8 mouse cellular contexts compared by ENCODE assay signal in the genomic region with DNA sequence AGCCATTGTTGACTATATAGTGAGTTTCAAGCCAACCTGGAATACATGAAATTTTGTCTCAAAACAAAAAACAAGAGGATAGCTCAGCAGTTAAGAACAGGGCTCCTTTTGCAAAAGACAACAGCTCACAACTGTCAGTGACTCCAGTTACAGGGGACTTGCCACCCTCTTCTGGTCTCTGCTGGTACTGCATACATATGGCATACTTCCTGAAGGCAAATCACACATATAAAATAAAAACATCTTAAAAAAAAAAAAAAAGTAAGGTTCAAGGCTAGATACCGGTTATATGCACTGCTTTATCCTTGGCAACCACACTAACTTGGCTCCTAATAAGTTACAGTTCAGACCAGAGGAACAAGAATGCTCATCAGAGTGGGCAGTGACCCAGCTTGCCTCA. TPM values are rescaled to one million over a fixed set of nuclear protein-coding genes. Genes with fewer than 3 reads are reported as not detected.
DNase-seq lines count a peak whose midpoint lies in the region; ATAC-seq and TF ChIP-seq lines count a peak whose summit lies in the region.

No protein-coding gene starts in this region.

- H3K9me3 ChIP-seq in ES-E14 (ENCODE audit: control insufficient read depth, insufficient read depth, low read depth, low read length), result no peaks in the 10 kb centered on the region
- H3K9me3 ChIP-seq in forebrain, embryonic 10.5 days, result no peaks in the 10 kb centered on the region
- H3K9me3 ChIP-seq in liver, postnatal 0 days (ENCODE audit: low read length), result no peaks in the 10 kb centered on the region
- H3K9me3 ChIP-seq in neural tube, embryonic 14.5 days (ENCODE audit: control insufficient read depth, low read length), result no peaks in the 10 kb centered on the region

- whole genome bisulfite sequencing in forebrain, embryonic 10.5 days, result 5% methylated on average over 1 of the region's 1 CpGs
- 0% methylated on average over 1 of the region's 1 CpGs for WGBS in liver, postnatal 0 days (ENCODE audit: insufficient replicate concordance)
- WGBS in neural tube, embryonic 14.5 days, result 0% methylated on average over 1 of the region's 1 CpGs

- DNase-seq in ES-E14 (ENCODE audit: low read depth, low spot score), result peak; percentile 69
- peak; percentile 88 for DNase-seq in c-Kit-positive CD71-negative TER-119-negative erythroid progenitor cells, embryonic 14.5 days (ENCODE audit: low read depth)
- peak; percentile 42 for DNase-seq in forebrain, embryonic 10.5 days (ENCODE audit: extremely low spot score, low spot score)
- DNase-seq in heart, postnatal 10 days, result peak; percentile 81 to 90
- DNase-seq in kidney, postnatal 4 days, result peak; percentile 82 to 86
- DNase-seq in liver, postnatal 0 days, result peak; percentile 81
- peak; percentile 60 for DNase-seq in testis, postnatal 14 days (ENCODE audit: low spot score)

- in situ Hi-C loops in ES-E14 (cut with MboI; ENCODE audit: low sequenced_read_pairs in 2 of 2, unreplicated experiment in 2 of 2), result no loop called here

- no peak overlapping the region for H3K27ac ChIP-seq in ES-E14 (ENCODE audit: insufficient read depth, low read depth, low read length, poor library complexity, severe bottlenecking)
- 0 out of 2 replicates have a peak overlapping the region, but pooled peaks have one; percentile 86 for H3K27ac ChIP-seq in forebrain, embryonic 10.5 days
- peak overlapping the region; percentile 86; the same call in 1 of the 2 replicates for H3K27ac ChIP-seq in liver, postnatal 0 days (ENCODE audit: low read depth)
- H3K27ac ChIP-seq in neural tube, embryonic 14.5 days (ENCODE audit: low read depth, low read length), result 0 out of 2 replicates have a peak overlapping the region, but pooled peaks have one; percentile 95

- no peaks in the 10 kb centered on the region for H3K27me3 ChIP-seq in forebrain, embryonic 10.5 days (ENCODE audit: poor library complexity, severe bottlenecking)
- H3K27me3 ChIP-seq in liver, postnatal 0 days (ENCODE audit: insufficient read depth, low read length), result no peaks in the 10 kb centered on the region
- no peaks in the 10 kb centered on the region for H3K27me3 ChIP-seq in neural tube, embryonic 14.5 days (ENCODE audit: control insufficient read depth, insufficient read depth, low read length)

- peak overlapping the region in 1 of 2 experiments; percentile 72; a peak in 2 of 4 replicates for H3K4me3 ChIP-seq in ES-E14 (ENCODE audit: insufficient read depth in 1 of 2, low read depth in 1 of 2, low read length in 2 of 2, poor library complexity in 1 of 2, severe bottlenecking in 1 of 2)
- peak overlapping the region; percentile 63 for H3K4me3 ChIP-seq in forebrain, embryonic 10.5 days
- H3K4me3 ChIP-seq in liver, postnatal 0 days (ENCODE audit: low read depth, low read length), result peak overlapping the region; percentile 74
- H3K4me3 ChIP-seq in neural tube, embryonic 14.5 days (ENCODE audit: low read depth, low read length), result peak overlapping the region; percentile 52

- ATAC-seq in liver, postnatal 0 days, result 0 out of 2 replicates have a peak, but pooled peaks have one; percentile 17
- ATAC-seq in neural tube, embryonic 14.5 days (ENCODE audit: low read depth), result no peak

- peaks cover 3 to 5% of the 10 kb centered on the region in 2 experiments; a peak in 2 of 4 replicates for H3K4me1 ChIP-seq in ES-E14 (ENCODE audit: control insufficient read depth in 2 of 2, insufficient read depth in 2 of 2, low read length in 2 of 2, poor library complexity in 1 of 2)
- H3K4me1 ChIP-seq in forebrain, embryonic 10.5 days, result peaks cover 29% of the 10 kb centered on the region
- peaks cover 4% of the 10 kb centered on the region for H3K4me1 ChIP-seq in liver, postnatal 0 days (ENCODE audit: insufficient read depth)
- peaks cover 7% of the 10 kb centered on the region; the same call in 1 of the 2 replicates for H3K4me1 ChIP-seq in neural tube, embryonic 14.5 days (ENCODE audit: control insufficient read depth, insufficient read depth, low read length)

- peak overlapping the region; percentile 83 for H3K4me2 ChIP-seq in liver, postnatal 0 days (ENCODE audit: low read depth, low read length)
- peak overlapping the region; percentile 58 for H3K4me2 ChIP-seq in neural tube, embryonic 14.5 days (ENCODE audit: low read depth, low read length)

- peak; percentile 85 for TF ChIP-seq CTCF in liver, postnatal 0 days (IDR thresholded peaks at IDR 0.05; ENCODE audit: low read depth)

- no peak overlapping the region for H3K9ac ChIP-seq in ES-E14 (ENCODE audit: insufficient read depth, low read depth, low read length, poor library complexity, severe bottlenecking)
- no peak overlapping the region; the same call in 1 of the 2 replicates for H3K9ac ChIP-seq in liver, postnatal 0 days (replicated peaks)
- peak overlapping the region; percentile 55; the same call in 1 of the 2 replicates for H3K9ac ChIP-seq in neural tube, embryonic 14.5 days (replicated peaks; ENCODE audit: low read depth, low read length)

- TF ChIP-seq EP300 in liver, postnatal 0 days (IDR thresholded peaks at IDR 0.05; ENCODE audit: low read depth), result no peak

- intact Hi-C loops in heart, postnatal 10 days (cut with DNase I), result loop anchor here (1.0 to 10.0 kb wide), 3 partner anchors 41 to 1268 kb away; partner anchors contain the start of genes Fiz1, Gm20715, Gm44973 and Zfp524

- H3K36me3 ChIP-seq in ES-E14 (ENCODE audit: control insufficient read depth, insufficient read depth, low read length, poor library complexity, severe bottlenecking), result no peaks in the 10 kb centered on the region
- no peaks in the 10 kb centered on the region for H3K36me3 ChIP-seq in forebrain, embryonic 10.5 days (replicated peaks)
- H3K36me3 ChIP-seq in liver, postnatal 0 days (replicated peaks; ENCODE audit: insufficient read depth, low read length), result no peaks in the 10 kb centered on the region
- no peaks in the 10 kb centered on the region for H3K36me3 ChIP-seq in neural tube, embryonic 14.5 days (ENCODE audit: control insufficient read depth, insufficient read depth, low read length)

TF ChIP-seq in ES-E14, 5 proteins besides CTCF, POLR2A, EP300 and RAD21:
- TF ChIP-seq ZNF384 (IDR thresholded peaks at IDR 0.05; ENCODE audit: low read depth, low read length) (0 out of 2 replicates have a peak, but pooled peaks have one; percentile 35), MAFK (IDR thresholded peaks at IDR 0.05; ENCODE audit: insufficient read depth, low read depth, low read length) (no peak), ZC3H11A (IDR thresholded peaks at IDR 0.05; ENCODE audit: borderline replicate concordance, low read depth, low read length) (peak; percentile 35; the same call in 1 of the 2 replicates), CHD2 (IDR thresholded peaks at IDR 0.05; ENCODE audit: low read depth, low read length) (no peak), HCFC1 (IDR thresholded peaks at IDR 0.05; ENCODE audit: borderline replicate concordance, insufficient read depth, low read length) (no peak)
TF ChIP-seq in ES-E14: peak in this region for 2.

RNA-seq across cellular contexts. Expression of gene Zfp667, which starts 3.6 kb away (rescaled TPM):
- 2.3 and 3.2 TPM in 2 replicates for total RNA-seq in ES-E14 (2012; rRNA removed)
- 6.3 and 6.6 TPM in 2 replicates for polyA plus RNA-seq in forebrain, embryonic 10.5 days (2016; fragmentation: Nextera tagmentation; extraction: Ambion mirVana)
- 1 to 10 TPM; 2.1 to 2.4 TPM for total RNA-seq in heart, postnatal 10 days (2021)
- polyA plus RNA-seq in liver, postnatal 0 days (2015; fragmentation: Nextera tagmentation; extraction: Ambion mirVana), result 1.1 and 1.4 TPM in 2 replicates
- polyA plus RNA-seq in neural tube, embryonic 14.5 days (2014; fragmentation: Nextera tagmentation; extraction: Ambion mirVana), result 18.1 and 19.8 TPM in 2 replicates

RNA-seq across cellular contexts. Expression of gene Epp13, which starts 30.2 kb away (rescaled TPM):
- 9.7 and 12.4 TPM in 2 replicates for total RNA-seq in ES-E14 (2012; rRNA removed)
- not detected in 2 replicates for polyA plus RNA-seq in forebrain, embryonic 10.5 days (2016; fragmentation: Nextera tagmentation; extraction: Ambion mirVana)
- not detected for total RNA-seq in heart, postnatal 10 days (2021)
- polyA plus RNA-seq in liver, postnatal 0 days (2015; fragmentation: Nextera tagmentation; extraction: Ambion mirVana), result not detected in 2 replicates
- polyA plus RNA-seq in neural tube, embryonic 14.5 days (2014; fragmentation: Nextera tagmentation; extraction: Ambion mirVana), result not detected in 2 replicates

RNA-seq across cellular contexts. Expression of gene Zfp583, which starts 48.3 kb away (rescaled TPM):
- total RNA-seq in ES-E14 (2012; rRNA removed), result 3.2 and 3.6 TPM in 2 replicates
- 6.0 and 6.8 TPM in 2 replicates for polyA plus RNA-seq in forebrain, embryonic 10.5 days (2016; fragmentation: Nextera tagmentation; extraction: Ambion mirVana)
- total RNA-seq in heart, postnatal 10 days (2021), result 1 to 10 TPM; 1.5 to 1.9 TPM
- 0.36 and 0.41 TPM in 2 replicates for polyA plus RNA-seq in liver, postnatal 0 days (2015; fragmentation: Nextera tagmentation; extraction: Ambion mirVana)
- 15.6 and 17.0 TPM in 2 replicates for polyA plus RNA-seq in neural tube, embryonic 14.5 days (2014; fragmentation: Nextera tagmentation; extraction: Ambion mirVana)
